Mouse (Mus musculus) frontal cortex, postnatal 25 days (tissue): ENCODE data around the gene Noto.

Experiments
- DNase-seq, 2 experiments: peaks; one replicate each; pipeline ENCODE4 v3.0.0; 2022; ENCODE audit warnings: low spot score in 2 of 2

Noto gene

GRCm38 (mm10) chr6:85475581-85475980 is 51.9 kb downstream of the Noto start:
- no peak for DNase-seq

DNA sequence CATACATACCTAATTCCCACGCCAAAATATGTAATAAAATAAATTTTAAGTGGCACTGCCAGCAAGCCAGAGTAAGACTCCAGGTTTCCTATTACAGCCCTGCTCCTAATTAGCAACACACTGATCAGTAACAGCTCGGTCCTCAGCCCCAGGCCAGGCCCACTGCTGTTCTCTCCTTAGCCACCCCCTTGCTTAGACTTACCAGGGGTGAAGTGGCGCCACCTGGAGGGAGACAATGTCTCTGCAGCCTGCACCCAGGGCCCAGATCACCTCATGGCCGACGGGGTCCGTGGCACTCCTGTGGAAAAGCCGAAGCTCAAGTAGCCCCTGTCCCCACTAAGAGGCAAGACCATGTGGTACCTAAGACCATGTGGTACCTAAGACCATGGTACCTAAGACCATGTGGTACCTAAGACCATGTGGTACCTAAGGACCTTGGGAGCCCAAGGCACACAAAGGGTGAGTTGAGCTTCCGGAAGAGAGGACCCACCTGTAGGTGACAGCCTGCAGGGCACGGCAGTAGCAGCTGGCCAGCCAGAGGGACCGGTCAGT is 53.8 kb downstream of the Noto start:
- DNase-seq, result no peak

- DNase-seq, result no peak
Observed at GRCm38 (mm10) chr6:85478416-85478815, 54.7 kb downstream of the Noto start.
